Mouse (Mus musculus) hindbrain, embryonic 13.5 days (tissue): ENCODE results near the gene Suox. TPM values are rescaled to one million over a fixed set of nuclear protein-coding genes. Genes with fewer than 3 reads are reported as not detected.
A peak's percentile ranks its signal among the peaks of the same experiment; 100 is the strongest.
"Not testable (repeated sequence)": the region's sequence is repeated elsewhere in the genome, so short reads cannot be mapped to it uniquely, and the experiment has no call there.

Experiments
- ATAC-seq: fragments of 200-750 bp; cut with Nextera tagmentation; 2 replicates; pipeline ENCODE4 v1.8.0; 2017; ENCODE audit warnings: moderate TSS enrichment; ENCODE audit not compliant: low FRiP score
- H3K27ac ChIP-seq: fragments of 300-500 bp; sonication (generic); 2 replicates; pipeline ENCODE4 v1.5.1; 2015; ENCODE audit warnings: inconsistent platforms, mild to moderate bottlenecking, moderate library complexity
- H3K27me3 ChIP-seq: fragments of 300-500 bp; sonication (generic); 2 replicates; pipeline ENCODE4 v1.6.1; 2015; ENCODE audit warnings: mild to moderate bottlenecking, inconsistent platforms
- H3K36me3 ChIP-seq: fragments of 300-500 bp; sonication (generic); 2 replicates; pipeline ENCODE4 v1.6.1; 2015; ENCODE audit warnings: mild to moderate bottlenecking, inconsistent platforms
- H3K4me1 ChIP-seq: fragments of 300-500 bp; sonication (generic); replicated peaks from 2 replicates; pipeline ENCODE4 v1.6.1; 2015; ENCODE audit warnings: inconsistent platforms
- H3K4me2 ChIP-seq: fragments of 300-500 bp; sonication (generic); 2 replicates; pipeline ENCODE4 v1.6.1; 2015; ENCODE audit warnings: inconsistent platforms, mild to moderate bottlenecking, moderate library complexity
- H3K4me3 ChIP-seq: fragments of 300-500 bp; sonication (generic); 2 replicates; pipeline ENCODE4 v1.5.1; 2015; ENCODE audit warnings: mild to moderate bottlenecking, inconsistent platforms
- H3K9ac ChIP-seq: fragments of 300-500 bp; sonication (generic); 2 replicates; pipeline ENCODE4 v1.6.1; 2015; ENCODE audit warnings: mild to moderate bottlenecking, inconsistent platforms
- H3K9me3 ChIP-seq: fragments of 300-500 bp; sonication (generic); 2 replicates; pipeline ENCODE4 v1.6.1; 2016; ENCODE audit warnings: inconsistent platforms
- WGBS: fragments of 180-500 bp; shearing (Covaris S2); methylation state at CpG from one replicate; pipeline ENCODE4 v1.1.7; 2015; 5-methylcytosine and 5-hydroxymethylcytosine counted together
- polyA plus RNA-seq: library from polyadenylated mRNA; unstranded; fragments of >200 nt; fragmentation: Nextera tagmentation; extraction: Ambion mirVana; gene quantifications from 2 replicates; pipeline ENCODE4 v1.2.1, GENCODE M21; 2015

The Suox gene
- polyA plus RNA-seq, 1 experiment from 2014 or later = 14.6 TPM

GRCm38 (mm10) chr10:128636561-128636960 lies 37.3 kb downstream of the Suox start:
- 54% methylated on average over 6 of the region's 6 CpGs for WGBS
- Histone ChIP-seq H3K27ac (no peak overlapping the region), H3K4me3 (no peak overlapping the region), H3K36me3 (peaks cover 82% of the 10 kb centered on the region), H3K9ac (no peak overlapping the region), H3K4me2 (peak overlapping the region; percentile 33), H3K9me3 (no peaks in the 10 kb centered on the region), H3K27me3 (no peaks in the 10 kb centered on the region), H3K4me1 (peaks cover 9% of the 10 kb centered on the region)
- no peak for ATAC-seq

GRCm38 (mm10) chr10:128635697-128636096 lies 38.2 kb downstream of the Suox start:
- Histone ChIP-seq H3K27ac (no peak overlapping the region), H3K27me3 (no peaks in the 10 kb centered on the region), H3K9ac (no peak overlapping the region), H3K36me3 (peaks cover 74% of the 10 kb centered on the region), H3K4me1 (peaks cover 9% of the 10 kb centered on the region), H3K4me3 (no peak overlapping the region), H3K9me3 (no peaks in the 10 kb centered on the region), H3K4me2 (no peak overlapping the region)
- WGBS = 95% methylated on average over 13 of the region's 13 CpGs
- ATAC-seq = no peak

DNA sequence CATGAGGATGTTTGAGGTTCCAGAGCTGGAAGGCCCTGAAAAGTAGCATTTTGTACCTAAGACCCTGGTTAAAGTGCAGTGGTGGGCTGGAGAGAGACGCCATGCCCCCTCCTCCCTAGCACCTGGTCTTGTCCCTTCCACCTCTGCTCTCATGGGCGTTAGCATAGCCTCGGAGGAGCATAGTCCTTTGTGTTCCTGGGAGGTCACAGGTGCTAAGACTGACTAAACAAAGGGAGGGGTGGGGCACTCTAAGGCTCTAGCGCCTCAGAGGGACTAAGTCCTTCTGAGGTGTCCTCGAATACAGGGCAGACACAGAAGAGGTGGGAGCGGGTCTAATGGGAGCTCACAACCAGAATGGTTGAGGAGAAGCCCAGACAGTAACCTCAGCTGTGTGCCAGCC lies 42.3 kb downstream of the Suox start:
- Histone ChIP-seq H3K9me3 (no peaks in the 10 kb centered on the region), H3K9ac (no peak overlapping the region), H3K27me3 (no peaks in the 10 kb centered on the region), H3K4me2 (no peak overlapping the region), H3K4me1 (no peaks in the 10 kb centered on the region), H3K27ac (no peak overlapping the region), H3K4me3 (no peak overlapping the region), H3K36me3 (peaks cover 42% of the 10 kb centered on the region)
- ATAC-seq = no peak
- WGBS = 25% methylated on average over 6 of the region's 6 CpGs

GRCm38 (mm10) chr10:128630306-128630705 lies 43.6 kb downstream of the Suox start:
- H3K4me2 ChIP-seq, H3K27me3 ChIP-seq, ATAC-seq, H3K4me3 ChIP-seq, H3K9me3 ChIP-seq, H3K27ac ChIP-seq, H3K9ac ChIP-seq, H3K4me1 ChIP-seq: not testable (repeated sequence)
- 89% methylated on average over 5 of the region's 5 CpGs for WGBS
- peaks cover 30% of the 10 kb centered on the region for H3K36me3 ChIP-seq

- 67% methylated on average over 2 of the region's 2 CpGs for WGBS
- Histone ChIP-seq H3K27ac (no peak overlapping the region), H3K4me1 (peaks cover 11% of the 10 kb centered on the region), H3K9ac (no peak overlapping the region), H3K4me2 (no peak overlapping the region), H3K36me3 (peaks cover 28% of the 10 kb centered on the region), H3K9me3 (no peaks in the 10 kb centered on the region), H3K27me3 (no peaks in the 10 kb centered on the region), H3K4me3 (no peak overlapping the region)
- no peak for ATAC-seq
These were observed 44.1 kb downstream of the Suox start for GRCm38 (mm10) chr10:128629746-128630145.

DNA sequence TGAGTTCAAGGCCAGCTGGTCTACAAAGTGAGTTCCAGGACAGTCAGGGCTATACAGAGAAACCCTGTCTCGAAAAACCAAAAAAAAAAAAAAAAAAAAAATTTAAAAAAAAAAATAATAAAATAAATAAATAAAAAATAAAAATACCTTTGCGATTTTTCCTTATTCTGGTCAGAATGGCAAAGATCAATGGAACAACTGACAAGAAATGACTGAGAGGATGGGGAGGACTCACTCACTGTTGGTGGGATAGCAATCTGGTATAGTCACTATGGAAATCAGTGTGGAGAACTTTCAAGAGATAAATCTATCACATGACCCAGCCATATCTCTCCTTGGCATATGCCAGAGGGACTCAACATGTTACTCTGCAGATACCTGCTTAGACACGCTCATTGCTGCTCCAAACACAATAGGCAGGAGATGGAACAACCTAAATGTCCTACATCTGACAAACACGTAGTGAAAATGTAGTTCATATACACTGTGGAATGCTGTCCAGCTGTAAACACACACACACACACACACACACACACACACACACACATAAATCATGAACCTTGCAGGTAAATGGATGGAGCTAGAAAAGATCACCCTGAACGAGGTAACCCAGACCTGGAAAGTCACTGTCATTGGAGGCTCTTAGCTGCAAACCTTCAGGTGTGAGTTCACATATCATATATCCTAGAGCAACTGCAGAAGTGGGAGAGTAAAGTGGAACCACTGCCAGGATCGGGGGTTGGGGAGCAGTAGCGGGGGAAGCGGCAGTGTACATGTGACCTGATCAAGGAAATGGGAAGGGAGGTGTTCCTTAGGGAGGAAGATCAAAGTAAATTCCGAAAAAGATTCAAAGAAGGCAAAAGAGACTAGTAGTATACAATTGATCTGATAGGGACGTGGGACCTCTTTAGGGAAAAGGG lies 46.2 kb downstream of the Suox start:
- Histone ChIP-seq H3K9ac (no peak overlapping the region), H3K27ac (no peak overlapping the region; the same call in 1 of the 2 replicates), H3K4me2 (no peak overlapping the region), H3K4me3 (no peak overlapping the region), H3K36me3 (peaks cover 28% of the 10 kb centered on the region), H3K9me3 (no peaks in the 10 kb centered on the region), H3K27me3 (no peaks in the 10 kb centered on the region), H3K4me1 (peaks cover 12% of the 10 kb centered on the region)
- ATAC-seq = no peak
- 91% methylated on average over 10 of the region's 10 CpGs for WGBS

- H3K9me3 ChIP-seq = no peaks in the 10 kb centered on the region
- H3K27me3 ChIP-seq = no peaks in the 10 kb centered on the region
- H3K4me2 ChIP-seq = peak within 1 kb of the TSS; percentile 93
- peaks cover 29% of the 10 kb centered on the region for H3K36me3 ChIP-seq
- peaks cover 12% of the 10 kb centered on the region for H3K4me1 ChIP-seq
- peak; percentile 97 for ATAC-seq
- peak within 1 kb of the TSS; percentile 84 for H3K4me3 ChIP-seq
- under 1% methylated on average over 40 of the region's 40 CpGs for WGBS
- H3K9ac ChIP-seq = peak within 1 kb of the TSS; percentile 94
- peak within 1 kb of the TSS; percentile 85 for H3K27ac ChIP-seq
These were observed 47.3 kb downstream of the Suox start, which contains the start of gene Rps26 for GRCm38 (mm10) chr10:128626311-128627310. Gene Rps26, minus strand, starts transcription at chr10:128626747.

- H3K27ac ChIP-seq = peak overlapping the region; percentile 83; the same call in 1 of the 2 replicates
- no peak for ATAC-seq
- no peaks in the 10 kb centered on the region for H3K27me3 ChIP-seq
- H3K9ac ChIP-seq = peak overlapping the region; percentile 94
- peaks cover 12% of the 10 kb centered on the region for H3K4me1 ChIP-seq
- H3K36me3 ChIP-seq = peaks cover 29% of the 10 kb centered on the region
- 49% methylated on average over 7 of the region's 7 CpGs for WGBS
- H3K4me3 ChIP-seq = peak overlapping the region; percentile 84
- peak overlapping the region; percentile 93 for H3K4me2 ChIP-seq
- H3K9me3 ChIP-seq = no peaks in the 10 kb centered on the region
These were observed 48.5 kb downstream of the Suox start for GRCm38 (mm10) chr10:128625287-128625894.

DNA sequence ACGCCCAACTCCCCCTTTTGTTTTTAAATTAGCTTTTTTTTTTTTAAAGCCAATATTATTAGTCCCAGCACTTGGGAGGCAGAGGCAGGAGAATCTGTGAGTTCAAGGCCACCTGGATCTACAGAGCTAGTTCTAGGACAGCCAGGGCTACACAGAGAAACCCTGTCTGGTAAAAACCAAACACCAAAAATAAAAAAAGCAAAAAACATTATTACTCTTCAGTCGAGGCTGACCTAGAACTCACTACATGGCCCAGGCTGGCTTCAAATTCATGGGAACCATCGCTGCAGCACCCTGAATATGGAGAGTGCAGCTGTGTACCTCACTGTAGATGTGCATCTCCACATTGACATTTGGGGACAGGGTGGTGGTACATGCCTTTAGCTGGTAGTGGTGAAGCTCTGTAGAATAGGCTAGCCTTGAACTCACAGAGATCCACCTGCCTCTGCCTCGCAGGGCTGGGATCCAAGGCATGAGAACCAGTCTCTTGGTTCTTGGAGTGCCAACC lies 50.7 kb downstream of the Suox start:
- 88% methylated on average over 4 of the region's 4 CpGs for WGBS
- H3K9ac ChIP-seq, H3K9me3 ChIP-seq, H3K27ac ChIP-seq, ATAC-seq, H3K4me2 ChIP-seq, H3K27me3 ChIP-seq, H3K4me3 ChIP-seq: not testable (repeated sequence)
- Histone ChIP-seq H3K36me3 (peaks cover 29% of the 10 kb centered on the region), H3K4me1 (peaks cover 12% of the 10 kb centered on the region)

DNA sequence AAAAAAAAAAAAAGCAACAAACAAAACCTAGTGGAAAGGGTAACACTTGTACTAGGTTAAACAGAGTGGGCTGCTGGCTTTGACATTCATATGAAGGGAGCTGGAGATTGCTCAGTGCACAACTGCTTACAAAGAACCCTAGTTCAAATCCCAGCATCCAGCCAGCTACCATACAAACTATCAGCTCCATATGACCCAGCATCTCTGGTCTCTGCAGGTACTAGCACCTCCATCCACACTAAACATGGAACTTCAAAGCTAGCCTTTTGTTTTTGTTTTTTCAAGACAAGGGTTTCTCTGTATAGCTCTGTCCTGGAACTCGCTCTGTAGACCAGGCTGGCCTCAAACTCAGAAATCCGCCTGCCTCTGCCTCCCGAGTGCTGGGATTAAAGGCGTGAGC lies 51.2 kb downstream of the Suox start:
- Histone ChIP-seq H3K9ac (no peak overlapping the region), H3K9me3 (no peaks in the 10 kb centered on the region), H3K27me3 (no peaks in the 10 kb centered on the region), H3K4me1 (peaks cover 12% of the 10 kb centered on the region), H3K27ac (no peak overlapping the region), H3K4me2 (no peak overlapping the region), H3K36me3 (peaks cover 29% of the 10 kb centered on the region), H3K4me3 (no peak overlapping the region)
- ATAC-seq = no peak
- WGBS = 84% methylated on average over 4 of the region's 4 CpGs

GRCm38 (mm10) chr10:128621986-128622520 lies 51.8 kb downstream of the Suox start:
- 81% methylated on average over 3 of the region's 3 CpGs for WGBS
- H3K4me2 ChIP-seq = no peak overlapping the region
- peaks cover 12% of the 10 kb centered on the region for H3K4me1 ChIP-seq
- no peak overlapping the region for H3K27ac ChIP-seq
- no peak overlapping the region for H3K4me3 ChIP-seq
- no peaks in the 10 kb centered on the region for H3K27me3 ChIP-seq
- H3K9ac ChIP-seq = no peak overlapping the region
- H3K9me3 ChIP-seq = no peaks in the 10 kb centered on the region
- no peak for ATAC-seq
- H3K36me3 ChIP-seq = peaks cover 29% of the 10 kb centered on the region
